Mouse (Mus musculus) G1E (cell line): Measurements from ENCODE around the gene Prpf8. TPM values are rescaled to one million over a fixed set of nuclear protein-coding genes. Genes with fewer than 3 reads are reported as not detected.

Experiments used
- ATAC-seq: 2 replicates; pipeline ENCODE4 v1.8.0; 2016; ENCODE audit warnings: mild to moderate bottlenecking; ENCODE audit not compliant: insufficient number of reproducible peaks, poor library complexity, low FRiP score, severe bottlenecking; ENCODE audit errors: extremely low read depth
- DNase-seq: peaks from one replicate; pipeline ENCODE4 v3.0.0; 2012; ENCODE audit warnings: low spot score
- H3K27me3 ChIP-seq: 2 replicates; pipeline ENCODE4 v1.6.1; 2012; ENCODE audit warnings: mild to moderate bottlenecking, low read length, inconsistent platforms; ENCODE audit not compliant: insufficient read depth
- H3K36me3 ChIP-seq: replicated peaks from 2 replicates; pipeline ENCODE3; 2012; ENCODE audit warnings: mild to moderate bottlenecking, inconsistent platforms
- H3K4me1 ChIP-seq: 2 replicates; pipeline ENCODE4 v1.6.1; 2012; ENCODE audit warnings: low read depth, low read length, inconsistent platforms, mixed read lengths; ENCODE audit not compliant: insufficient read depth
- H3K4me3 ChIP-seq: 2 replicates; pipeline ENCODE4 v1.5.1; 2012; ENCODE audit warnings: low read depth, mild to moderate bottlenecking, inconsistent platforms, low read length, moderate library complexity, mixed read lengths
- H3K9me3 ChIP-seq: replicated peaks from 2 replicates; pipeline ENCODE4 v1.6.1; 2012; ENCODE audit warnings: inconsistent platforms
- CTCF ChIP-seq: IDR thresholded peaks from 2 replicates; pipeline ENCODE4 v1.5.1; 2012; ENCODE audit warnings: low read depth, low read length, inconsistent platforms, mixed read lengths
- GATA1 ChIP-seq: IDR thresholded peaks from 2 replicates; pipeline ENCODE4 v1.6.1; 2012; ENCODE audit warnings: borderline replicate concordance, low read length, inconsistent platforms, mixed read lengths
- GATA2 ChIP-seq: IDR thresholded peaks from 2 replicates; pipeline ENCODE4 v1.6.1; 2012; ENCODE audit warnings: low read depth, low read length, inconsistent platforms, borderline replicate concordance
- POLR2AphosphoS5 ChIP-seq: IDR thresholded peaks from 2 replicates; pipeline ENCODE4 v1.6.1; 2012; ENCODE audit warnings: low read depth, low read length, inconsistent platforms; ENCODE audit not compliant: insufficient replicate concordance
- TAL1 ChIP-seq: conservative IDR thresholded peaks from 2 replicates; pipeline ENCODE4 v1.6.1; 2012; ENCODE audit warnings: low read depth, low read length, inconsistent platforms, mixed read lengths
- polyA plus RNA-seq: library from polyadenylated mRNA; stranded (reverse); fragments of >175 nt; gene quantifications from 2 replicates; pipeline ENCODE4 v1.2.3, GENCODE M21; 2012
- total RNA-seq, 2 experiments: library from RNA; stranded (forward) in 1 of 2; stranded (reverse) in 1 of 2; fragments of 200-1000 nt in 1 of 2; fragments of >200 nt in 1 of 2; fragmentation: Nextera tagmentation in 1 of 2; gene quantifications; 2 replicates each; pipeline ENCODE4 v1.2.3; 2014 to 2017

The Prpf8 gene
- total and polyA plus RNA-seq, 3 experiments, result 90.1 to 539 (median 150) TPM

GRCm38 (mm10) chr11:75467512-75468215 is 19.0 kb upstream of the Prpf8 start:
- DNase-seq, result no peak
- ATAC-seq, result no peak
- peaks cover 25% of the 10 kb centered on the region for H3K36me3 ChIP-seq
- no peak overlapping the region for H3K4me3 ChIP-seq
- peaks cover 9% of the 10 kb centered on the region; the same call in 1 of the 2 replicates for H3K27me3 ChIP-seq
- TF ChIP-seq CTCF (no peak), GATA1 (no peak), POLR2AphosphoS5 (no peak)
- peaks cover 3% of the 10 kb centered on the region; the same call in 1 of the 2 replicates for H3K9me3 ChIP-seq
- peaks cover 27% of the 10 kb centered on the region for H3K4me1 ChIP-seq

GRCm38 (mm10) chr11:75468410-75468809 is 18.2 kb upstream of the Prpf8 start:
- ATAC-seq (no peak), DNase-seq (no peak)
- Histone ChIP-seq H3K9me3 (peaks cover 3% of the 10 kb centered on the region; the same call in 1 of the 2 replicates), H3K4me1 (peaks cover 27% of the 10 kb centered on the region), H3K4me3 (no peak overlapping the region), H3K27me3 (peaks cover 12% of the 10 kb centered on the region; the same call in 1 of the 2 replicates), H3K36me3 (peaks cover 25% of the 10 kb centered on the region)
- TF ChIP-seq GATA2 (no peak), TAL1 (no peak), GATA1 (no peak), POLR2AphosphoS5 (no peak), CTCF (no peak)

- no peak for TF ChIP-seq CTCF
- no peak for TF ChIP-seq GATA1
- no peak for TF ChIP-seq GATA2
- TF ChIP-seq POLR2AphosphoS5, result no peak
- TF ChIP-seq TAL1, result no peak
Measured at GRCm38 (mm10) chr11:75469261-75469660, 17.4 kb upstream of the Prpf8 start.

GRCm38 (mm10) chr11:75470675-75471074 is 15.9 kb upstream of the Prpf8 start:
- H3K27me3 ChIP-seq, result peaks cover 15% of the 10 kb centered on the region; the same call in 1 of the 2 replicates
- ATAC-seq, result no peak

More at GRCm38 (mm10) chr11:75469261-75469660, 17.4 kb upstream of the Prpf8 start:
- Histone ChIP-seq H3K27me3 (peaks cover 13% of the 10 kb centered on the region; the same call in 1 of the 2 replicates), H3K4me3 (no peak overlapping the region), H3K4me1 (peaks cover 21% of the 10 kb centered on the region), H3K9me3 (peaks cover 3% of the 10 kb centered on the region; the same call in 1 of the 2 replicates), H3K36me3 (peaks cover 20% of the 10 kb centered on the region)
- no peak for ATAC-seq
- DNase-seq, result no peak

GRCm38 (mm10) chr11:75472469-75473081 is 14.0 kb upstream of the Prpf8 start:
- ATAC-seq, result no peak
- Histone ChIP-seq H3K4me1 (peaks cover 13% of the 10 kb centered on the region), H3K27me3 (peaks cover 21% of the 10 kb centered on the region), H3K9me3 (no peaks in the 10 kb centered on the region), H3K4me3 (no peak overlapping the region), H3K36me3 (no peaks in the 10 kb centered on the region)
- DNase-seq, result no peak
- TF ChIP-seq POLR2AphosphoS5 (no peak), TAL1 (no peak), CTCF (no peak), GATA2 (no peak), GATA1 (no peak)

More at GRCm38 (mm10) chr11:75470675-75471074, 15.9 kb upstream of the Prpf8 start:
- H3K36me3 ChIP-seq, result peaks cover 6% of the 10 kb centered on the region
- DNase-seq, result no peak
- H3K4me3 ChIP-seq, result no peak overlapping the region
- TF ChIP-seq CTCF, result no peak
- TF ChIP-seq GATA2, result no peak
- H3K4me1 ChIP-seq, result peaks cover 13% of the 10 kb centered on the region
- H3K9me3 ChIP-seq, result peaks cover 3% of the 10 kb centered on the region; the same call in 1 of the 2 replicates

- ATAC-seq (no peak), DNase-seq (no peak)
- peaks cover 13% of the 10 kb centered on the region for H3K4me1 ChIP-seq
- no peak for TF ChIP-seq POLR2AphosphoS5
- H3K27me3 ChIP-seq, result peaks cover 17% of the 10 kb centered on the region
- H3K9me3 ChIP-seq, result no peaks in the 10 kb centered on the region
- H3K36me3 ChIP-seq, result no peaks in the 10 kb centered on the region
- no peak overlapping the region for H3K4me3 ChIP-seq
Measured at GRCm38 (mm10) chr11:75473376-75473775, 13.2 kb upstream of the Prpf8 start.
